Mouse (Mus musculus) hindbrain, embryonic 12.5 days (tissue): ENCODE results near the gene Sorcs2. TPM values are rescaled to one million over a fixed set of nuclear protein-coding genes. Genes with fewer than 3 reads are reported as not detected.
A peak's percentile ranks its signal among the peaks of the same experiment; 100 is the strongest.

Source experiments
- ATAC-seq: fragments of 200-750 bp; cut with Nextera tagmentation; 2 replicates; pipeline ENCODE4 v1.8.0; 2017; ENCODE audit warnings: moderate TSS enrichment; ENCODE audit not compliant: low FRiP score
- H3K27ac ChIP-seq: fragments of 300-500 bp; sonication (generic); 2 replicates; pipeline ENCODE4 v1.5.1; 2016; ENCODE audit warnings: mild to moderate bottlenecking
- H3K27me3 ChIP-seq: fragments of 300-500 bp; sonication (generic); 2 replicates; pipeline ENCODE4 v1.6.1; 2016; ENCODE audit warnings: mild to moderate bottlenecking
- H3K36me3 ChIP-seq: fragments of 300-500 bp; sonication (generic); 2 replicates; pipeline ENCODE4 v1.6.1; 2016; ENCODE audit warnings: mild to moderate bottlenecking
- H3K4me1 ChIP-seq: fragments of 300-500 bp; sonication (generic); 2 replicates; pipeline ENCODE4 v1.6.1; 2016
- H3K4me2 ChIP-seq: fragments of 300-500 bp; sonication (generic); replicated peaks from 2 replicates; pipeline ENCODE4 v1.6.1; 2016; ENCODE audit warnings: mild to moderate bottlenecking
- H3K4me3 ChIP-seq: fragments of 300-500 bp; sonication (generic); 2 replicates; pipeline ENCODE4 v1.5.1; 2016; ENCODE audit warnings: mild to moderate bottlenecking
- H3K9ac ChIP-seq: fragments of 300-500 bp; sonication (generic); 2 replicates; pipeline ENCODE4 v1.6.1; 2016; ENCODE audit warnings: mild to moderate bottlenecking, moderate library complexity
- H3K9me3 ChIP-seq: fragments of 300-500 bp; sonication (generic); replicated peaks from 2 replicates; pipeline ENCODE4 v1.6.1; 2016; ENCODE audit warnings: mild to moderate bottlenecking
- WGBS: fragments of 180-500 bp; shearing (Covaris S2); methylation state at CpG from one replicate; pipeline ENCODE4 v1.1.7; 2016; 5-methylcytosine and 5-hydroxymethylcytosine counted together
- polyA plus RNA-seq: library from polyadenylated mRNA; unstranded; fragments of >200 nt; fragmentation: Nextera tagmentation; extraction: Ambion mirVana; gene quantifications from 2 replicates; pipeline ENCODE4 v1.2.1, GENCODE M21; 2016

The Sorcs2 gene
- polyA plus RNA-seq, 1 experiment from 2014 or later = 17.5 TPM

DNA sequence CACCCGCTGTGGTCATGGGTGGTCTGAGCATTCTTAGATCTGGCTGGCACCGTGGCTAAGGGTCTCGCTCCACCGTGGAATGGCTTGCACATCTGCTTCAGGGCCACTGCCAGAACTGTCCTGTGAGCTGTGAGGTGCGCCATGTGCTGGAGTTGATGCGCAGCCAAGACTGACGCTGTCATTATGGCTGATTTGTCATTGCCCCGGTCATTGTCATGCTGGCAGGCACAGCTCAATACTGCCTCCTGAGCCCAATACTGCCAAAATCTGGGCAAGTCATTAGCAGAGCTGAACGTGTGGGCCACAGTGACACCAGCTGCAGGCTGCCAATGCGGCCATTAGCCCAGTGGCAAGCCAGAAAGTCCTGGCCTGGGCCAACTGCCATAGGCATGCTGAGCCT, 390.3 kb downstream of the Sorcs2 start:
- WGBS = 74% methylated on average over 10 of the region's 10 CpGs
- ATAC-seq = peak; percentile 39

GRCm38 (mm10) chr5:36006586-36006985, 391.4 kb downstream of the Sorcs2 start:
- H3K27ac ChIP-seq = 0 out of 2 replicates have a peak overlapping the region, but pooled peaks have one; percentile 12
- no peak for ATAC-seq
- no peak overlapping the region for H3K4me2 ChIP-seq
- 76% methylated on average over 5 of the region's 5 CpGs for WGBS
- H3K27me3 ChIP-seq = no peaks in the 10 kb centered on the region
- H3K4me3 ChIP-seq = no peak overlapping the region
- no peaks in the 10 kb centered on the region for H3K9me3 ChIP-seq
- H3K4me1 ChIP-seq = no peaks in the 10 kb centered on the region
- peaks cover 24% of the 10 kb centered on the region for H3K36me3 ChIP-seq
- no peak overlapping the region for H3K9ac ChIP-seq

More for the DNA sequence above, 390.3 kb downstream of the Sorcs2 start:
- Histone ChIP-seq H3K27me3 (no peaks in the 10 kb centered on the region), H3K4me1 (no peaks in the 10 kb centered on the region), H3K36me3 (peaks cover 15% of the 10 kb centered on the region), H3K4me2 (no peak overlapping the region), H3K27ac (no peak overlapping the region), H3K9me3 (no peaks in the 10 kb centered on the region), H3K9ac (no peak overlapping the region), H3K4me3 (no peak overlapping the region)

DNA sequence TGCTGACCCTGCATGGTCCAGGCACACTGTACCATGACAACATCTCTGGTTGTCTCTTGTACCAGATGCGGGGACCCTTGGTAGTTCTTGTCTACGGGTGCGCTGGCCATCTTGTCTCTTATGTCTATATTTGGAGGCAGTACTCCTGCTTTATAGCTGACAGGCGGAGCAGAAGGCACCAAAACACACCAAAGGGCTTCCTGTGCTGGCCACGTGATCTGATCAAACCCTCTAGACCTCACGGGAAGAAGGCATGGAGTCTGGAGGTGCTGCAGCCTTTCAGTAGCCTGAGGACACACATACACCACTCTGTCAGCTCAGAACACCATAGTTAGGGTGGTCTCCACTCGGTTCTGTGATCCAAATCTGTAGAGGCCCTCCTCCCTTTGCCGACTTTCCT, 391.8 kb downstream of the Sorcs2 start:
- Histone ChIP-seq H3K4me3 (no peak overlapping the region), H3K27ac (0 out of 2 replicates have a peak overlapping the region, but pooled peaks have one; percentile 12), H3K4me1 (no peaks in the 10 kb centered on the region), H3K4me2 (no peak overlapping the region), H3K9ac (no peak overlapping the region), H3K9me3 (no peaks in the 10 kb centered on the region), H3K27me3 (no peaks in the 10 kb centered on the region), H3K36me3 (peaks cover 29% of the 10 kb centered on the region)
- ATAC-seq = no peak
- WGBS = 90% methylated on average over 8 of the region's 8 CpGs

DNA sequence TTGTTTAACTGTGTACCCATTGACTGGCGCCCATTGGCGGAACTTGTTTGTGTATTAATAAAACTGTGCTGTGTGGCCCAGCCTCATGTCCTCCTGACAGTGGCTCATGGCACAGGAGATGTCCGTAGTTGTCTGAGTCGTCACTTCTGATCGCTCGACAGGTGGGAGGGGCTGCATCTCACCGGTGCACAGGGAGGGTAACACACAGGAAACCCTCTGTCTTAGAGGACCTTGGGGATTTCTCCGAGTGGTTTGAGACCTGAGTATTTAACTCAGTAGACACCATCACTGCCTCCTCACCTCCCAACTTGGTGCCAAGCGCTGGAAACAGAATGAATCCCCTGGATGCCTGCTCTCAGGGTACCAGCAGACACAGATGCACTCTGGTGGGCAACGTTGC, 394.1 kb downstream of the Sorcs2 start:
- Histone ChIP-seq H3K4me2 (no peak overlapping the region), H3K27ac (no peak overlapping the region), H3K9me3 (no peaks in the 10 kb centered on the region), H3K4me3 (no peak overlapping the region), H3K36me3 (peaks cover 51% of the 10 kb centered on the region), H3K4me1 (no peaks in the 10 kb centered on the region), H3K9ac (no peak overlapping the region), H3K27me3 (no peaks in the 10 kb centered on the region)
- WGBS = 83% methylated on average over 10 of the region's 10 CpGs
- no peak for ATAC-seq

GRCm38 (mm10) chr5:35989986-35990735, 407.8 kb downstream of the Sorcs2 start:
- H3K4me2 ChIP-seq = no peak overlapping the region
- no peaks in the 10 kb centered on the region for H3K9me3 ChIP-seq
- H3K27me3 ChIP-seq = no peaks in the 10 kb centered on the region
- WGBS = 80% methylated on average over 11 of the region's 11 CpGs
- H3K27ac ChIP-seq = no peak overlapping the region
- H3K4me1 ChIP-seq = no peaks in the 10 kb centered on the region
- no peak for ATAC-seq
- peaks cover 86% of the 10 kb centered on the region for H3K36me3 ChIP-seq
- H3K9ac ChIP-seq = no peak overlapping the region
- H3K4me3 ChIP-seq = no peak overlapping the region

DNA sequence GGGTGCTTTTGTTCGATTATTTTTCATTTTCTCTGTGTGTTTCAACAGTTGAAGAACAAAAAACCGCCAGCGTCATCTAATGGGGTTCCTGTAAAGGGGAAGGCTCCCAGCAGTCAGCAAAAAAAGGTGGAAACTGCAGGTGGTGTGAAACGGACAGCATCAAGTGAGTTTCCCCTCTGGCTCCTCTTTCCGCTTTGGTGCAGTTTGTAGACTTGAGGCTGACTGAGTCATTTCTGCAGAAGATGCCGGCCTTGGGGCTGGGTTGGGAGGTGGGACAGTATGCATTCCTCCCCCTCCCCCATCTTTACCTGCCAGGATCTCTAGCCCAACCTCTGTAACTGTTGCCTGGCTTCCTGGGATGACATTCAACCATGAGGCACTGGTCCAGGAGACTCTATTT, 408.4 kb downstream of the Sorcs2 start:
- no peak for ATAC-seq
- Histone ChIP-seq H3K9me3 (no peaks in the 10 kb centered on the region), H3K4me1 (no peaks in the 10 kb centered on the region), H3K27ac (no peak overlapping the region), H3K4me3 (no peak overlapping the region), H3K9ac (no peak overlapping the region), H3K36me3 (peaks cover 91% of the 10 kb centered on the region), H3K27me3 (no peaks in the 10 kb centered on the region), H3K4me2 (no peak overlapping the region)
- 86% methylated on average over 6 of the region's 6 CpGs for WGBS

GRCm38 (mm10) chr5:35988085-35988484, 409.9 kb downstream of the Sorcs2 start:
- WGBS = 91% methylated on average over 8 of the region's 8 CpGs

GRCm38 (mm10) chr5:35985611-35986010, 412.3 kb downstream of the Sorcs2 start:
- H3K4me1 ChIP-seq = no peaks in the 10 kb centered on the region
- no peak overlapping the region for H3K9ac ChIP-seq
- no peak overlapping the region for H3K4me2 ChIP-seq
- H3K27ac ChIP-seq = no peak overlapping the region
- H3K9me3 ChIP-seq = no peaks in the 10 kb centered on the region
- peaks cover 74% of the 10 kb centered on the region for H3K36me3 ChIP-seq
- no peak for ATAC-seq
- H3K4me3 ChIP-seq = no peak overlapping the region
- 89% methylated on average over 8 of the region's 8 CpGs for WGBS
- no peaks in the 10 kb centered on the region for H3K27me3 ChIP-seq

More at GRCm38 (mm10) chr5:35988085-35988484, 409.9 kb downstream of the Sorcs2 start:
- no peak overlapping the region for H3K9ac ChIP-seq
- H3K4me2 ChIP-seq = no peak overlapping the region
- no peaks in the 10 kb centered on the region for H3K4me1 ChIP-seq
- ATAC-seq = no peak
- H3K9me3 ChIP-seq = no peaks in the 10 kb centered on the region
- H3K4me3 ChIP-seq = no peak overlapping the region
- H3K27ac ChIP-seq = no peak overlapping the region
- H3K36me3 ChIP-seq = peaks cover 89% of the 10 kb centered on the region
- no peaks in the 10 kb centered on the region for H3K27me3 ChIP-seq

- Histone ChIP-seq H3K4me1 (no peaks in the 10 kb centered on the region), H3K27ac (no peak overlapping the region), H3K27me3 (no peaks in the 10 kb centered on the region), H3K4me3 (no peak overlapping the region), H3K9ac (no peak overlapping the region), H3K9me3 (no peaks in the 10 kb centered on the region), H3K4me2 (no peak overlapping the region), H3K36me3 (peaks cover 64% of the 10 kb centered on the region)
- WGBS = 44% methylated on average over 4 of the region's 4 CpGs
- ATAC-seq = 0 out of 2 replicates have a peak, but pooled peaks have one; percentile 41
Observed at GRCm38 (mm10) chr5:35981976-35982375, 416.0 kb downstream of the Sorcs2 start.

- no peak overlapping the region for H3K4me3 ChIP-seq
- no peak overlapping the region for H3K4me2 ChIP-seq
- ATAC-seq = no peak
- no peaks in the 10 kb centered on the region for H3K9me3 ChIP-seq
- H3K36me3 ChIP-seq = peaks cover 65% of the 10 kb centered on the region
- H3K27me3 ChIP-seq = no peaks in the 10 kb centered on the region
- no peak overlapping the region for H3K9ac ChIP-seq
- H3K27ac ChIP-seq = no peak overlapping the region
- no peaks in the 10 kb centered on the region for H3K4me1 ChIP-seq
- 85% methylated on average over 5 of the region's 5 CpGs for WGBS
Observed at GRCm38 (mm10) chr5:35981341-35981740, 416.6 kb downstream of the Sorcs2 start.

- Histone ChIP-seq H3K4me2 (no peak overlapping the region), H3K27me3 (no peaks in the 10 kb centered on the region), H3K36me3 (peaks cover 63% of the 10 kb centered on the region), H3K27ac (no peak overlapping the region), H3K4me3 (no peak overlapping the region), H3K9me3 (no peaks in the 10 kb centered on the region), H3K9ac (no peak overlapping the region), H3K4me1 (no peaks in the 10 kb centered on the region)
- no peak for ATAC-seq
- WGBS = 76% methylated on average over 5 of the region's 5 CpGs
Observed at GRCm38 (mm10) chr5:35980542-35980941, 417.4 kb downstream of the Sorcs2 start.

DNA sequence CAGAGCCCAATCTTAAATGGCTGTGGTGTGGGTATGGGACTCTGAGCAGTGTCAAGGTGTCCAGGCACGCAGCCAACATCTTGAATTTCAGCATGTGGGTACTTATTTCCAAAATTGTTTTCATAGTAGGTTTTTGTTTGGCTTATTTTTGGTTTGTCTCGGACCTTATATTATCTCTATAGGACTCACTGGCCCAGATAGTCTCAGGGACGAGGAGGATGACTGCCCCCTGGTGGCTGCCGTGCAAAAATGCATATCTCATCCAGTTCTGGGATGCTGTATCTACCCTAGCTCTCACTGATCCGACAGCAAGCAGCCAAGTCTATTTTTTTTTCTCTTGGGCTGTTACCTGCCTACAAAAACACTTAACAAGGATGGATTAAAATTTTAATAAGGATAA, 422.3 kb downstream of the Sorcs2 start:
- H3K4me1 ChIP-seq = peaks cover 9% of the 10 kb centered on the region
- no peak overlapping the region for H3K9ac ChIP-seq
- no peaks in the 10 kb centered on the region for H3K27me3 ChIP-seq
- ATAC-seq = no peak
- no peaks in the 10 kb centered on the region for H3K9me3 ChIP-seq
- H3K4me3 ChIP-seq = no peak overlapping the region
- no peak overlapping the region for H3K4me2 ChIP-seq
- 19% methylated on average over 5 of the region's 5 CpGs for WGBS
- peak overlapping the region; percentile 24; the same call in 1 of the 2 replicates for H3K27ac ChIP-seq
- peaks cover 70% of the 10 kb centered on the region for H3K36me3 ChIP-seq

GRCm38 (mm10) chr5:35974265-35974664, 423.7 kb downstream of the Sorcs2 start:
- ATAC-seq = no peak
- no peaks in the 10 kb centered on the region for H3K27me3 ChIP-seq
- H3K4me1 ChIP-seq = peaks cover 23% of the 10 kb centered on the region
- H3K4me2 ChIP-seq = no peak overlapping the region
- no peak overlapping the region for H3K4me3 ChIP-seq
- H3K27ac ChIP-seq = no peak overlapping the region
- no peak overlapping the region for H3K9ac ChIP-seq
- no peaks in the 10 kb centered on the region for H3K9me3 ChIP-seq
- H3K36me3 ChIP-seq = peaks cover 77% of the 10 kb centered on the region
- 87% methylated on average over 15 of the region's 15 CpGs for WGBS
